Mouse (Mus musculus) telencephalon, adult 2 months (tissue): ENCODE results near the gene Kcnip1.

Experiments used
- DNase-seq: peaks from one replicate; pipeline ENCODE4 v3.0.0-alpha.2; 2011; ENCODE audit warnings: low read depth, low spot score

The Kcnip1 gene

DNA sequence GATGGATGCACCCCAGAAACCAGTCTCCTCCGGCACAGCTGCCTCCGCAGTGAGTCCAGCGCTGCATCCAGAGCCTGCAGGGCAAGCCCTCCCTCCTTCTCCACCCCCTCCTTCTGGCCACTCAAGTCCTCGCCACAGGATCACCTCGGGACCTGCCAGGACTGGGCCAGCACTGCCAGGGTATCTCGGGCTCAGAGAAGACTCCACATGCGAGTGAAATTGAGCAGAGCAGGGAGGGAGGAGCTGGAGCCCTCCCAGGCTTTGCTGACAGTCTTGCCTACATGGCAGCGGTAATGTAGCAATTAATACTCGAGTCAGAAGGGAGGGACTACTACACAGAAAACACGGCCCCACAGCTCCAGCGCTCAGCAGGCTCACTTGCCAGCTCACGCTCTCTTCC, at the start of gene Kcnip1:
Kcnip1 (minus strand) TSS at position 215 of the 400 bp plus-strand sequence.
- no peak for DNase-seq

DNA sequence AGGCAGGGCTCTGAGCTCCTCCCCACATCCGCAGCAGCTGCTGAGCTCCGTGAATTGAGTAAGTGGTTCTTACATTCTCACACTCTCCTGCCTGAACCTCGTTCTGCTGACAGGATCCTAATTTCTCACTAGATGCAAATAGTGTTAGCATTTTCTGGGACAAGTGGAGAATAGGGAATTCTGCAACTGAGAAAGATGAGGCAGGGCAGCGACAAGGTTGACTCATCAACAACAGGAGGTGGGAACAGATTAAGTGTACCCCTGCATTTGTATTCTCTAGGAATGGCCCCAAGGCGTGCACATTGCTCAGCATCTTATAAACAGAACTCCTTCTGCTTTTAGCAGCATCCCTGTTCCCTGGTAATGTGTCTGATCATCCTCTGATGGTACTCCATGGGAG, 47.1 kb upstream of the Kcnip1 start:
- DNase-seq, result peak; percentile 10

DNA sequence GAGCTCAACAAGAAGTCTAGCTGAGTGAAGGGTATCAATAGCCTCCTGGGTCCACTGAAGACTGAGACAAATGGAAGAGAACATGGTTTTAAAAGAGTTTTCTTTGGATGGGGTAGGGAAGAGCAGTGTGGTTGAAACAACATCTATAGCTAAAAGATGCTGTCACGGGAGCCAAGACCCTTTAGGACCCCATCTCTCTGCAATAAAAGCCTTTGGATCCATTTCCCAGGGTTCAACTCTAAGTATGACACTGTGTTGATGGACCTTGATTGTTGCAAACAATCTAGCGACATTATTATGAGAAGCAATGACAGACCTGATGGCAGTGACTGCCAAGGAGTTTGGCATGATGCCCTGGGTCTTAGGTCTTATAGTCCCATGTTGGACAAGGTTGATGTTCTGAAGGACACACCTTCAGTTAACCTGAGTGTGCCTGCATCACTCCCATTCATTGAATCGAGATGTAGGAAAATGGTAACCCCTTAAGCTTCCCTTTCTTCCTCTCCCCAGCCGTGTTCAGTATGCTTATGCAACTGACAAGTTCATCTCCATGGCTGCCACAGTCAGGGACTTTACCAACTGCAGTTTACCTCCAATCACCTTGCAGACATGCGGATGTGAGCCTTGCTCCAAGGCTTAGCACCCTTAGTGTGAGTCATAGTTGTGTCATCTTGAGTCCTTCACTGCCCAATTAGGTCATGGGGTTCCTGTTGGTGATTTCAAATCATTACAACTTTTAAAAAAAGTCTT, 43.1 kb upstream of the Kcnip1 start:
- no peak for DNase-seq

DNA sequence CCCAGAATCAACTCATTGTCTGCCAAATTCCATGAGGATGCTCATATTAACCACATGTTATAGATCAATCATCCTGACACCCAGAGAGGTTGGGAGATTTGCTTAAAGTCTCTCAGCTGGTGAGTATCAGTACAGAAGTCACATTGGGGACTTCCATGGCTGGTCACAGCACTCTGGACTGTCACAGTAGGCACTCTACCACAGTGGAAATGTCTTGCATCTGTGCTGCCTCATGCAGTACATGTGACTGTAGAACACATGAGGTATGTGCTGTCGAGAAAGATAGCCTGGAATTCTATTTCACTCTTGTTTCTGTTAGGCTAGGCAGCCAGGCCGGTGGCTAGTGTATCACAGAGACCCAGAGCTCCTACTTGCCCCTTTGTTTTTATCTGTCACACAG, 41.8 kb upstream of the Kcnip1 start:
- DNase-seq, result no peak

- peak; percentile 77 for DNase-seq
Observed at GRCm38 (mm10) chr11:34034008-34034505, 41.1 kb upstream of the Kcnip1 start.

GRCm38 (mm10) chr11:34031015-34031805, 38.3 kb upstream of the Kcnip1 start:
- DNase-seq, result peak; percentile 27

DNA sequence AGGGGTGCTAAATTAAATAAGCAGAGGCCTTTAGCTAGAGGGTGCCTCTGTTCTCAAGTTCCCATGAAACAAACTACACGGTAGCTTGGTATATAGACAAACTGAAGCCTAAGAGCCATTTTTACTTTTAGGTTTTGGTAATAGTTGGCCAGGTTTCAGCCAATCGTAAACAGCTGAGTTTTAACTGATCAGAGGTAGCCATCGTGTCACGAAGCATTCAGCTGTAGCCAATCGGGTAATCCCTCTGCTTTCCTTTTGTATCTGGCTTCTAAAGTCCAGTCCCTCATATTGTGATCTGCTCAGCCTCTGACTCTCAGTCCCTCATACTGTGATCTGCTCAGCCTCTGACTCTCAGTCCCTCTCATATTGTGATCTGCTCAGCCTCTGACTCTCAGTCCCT, 36.7 kb upstream of the Kcnip1 start:
- no peak for DNase-seq

DNA sequence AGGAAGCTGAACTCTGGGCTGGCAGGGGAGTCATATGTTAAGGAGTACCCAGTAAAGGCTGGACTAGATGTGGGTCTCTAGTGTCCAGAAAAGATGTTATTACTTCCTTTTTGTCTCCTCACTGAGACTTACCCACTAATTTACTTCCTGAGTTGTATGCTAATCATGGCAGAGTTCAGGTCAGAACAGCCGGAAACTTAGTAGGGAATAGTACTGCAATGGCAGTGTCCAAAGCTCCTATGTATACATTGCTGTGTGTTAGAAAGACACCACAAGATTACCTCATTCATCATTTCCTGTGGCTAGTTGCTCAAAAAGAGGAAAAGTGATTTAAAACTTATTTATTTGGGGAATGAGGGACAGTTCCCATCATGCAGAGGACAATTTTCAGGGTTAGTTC, 32.1 kb upstream of the Kcnip1 start:
- DNase-seq, result no peak

- DNase-seq, result no peak
Observed at GRCm38 (mm10) chr11:34012007-34012652, 19.2 kb upstream of the Kcnip1 start.

- peak; percentile 44 for DNase-seq
Observed at GRCm38 (mm10) chr11:34010859-34011172, 17.9 kb upstream of the Kcnip1 start.

- DNase-seq, result no peak
Observed at GRCm38 (mm10) chr11:34010133-34010858, 17.3 kb upstream of the Kcnip1 start.

DNA sequence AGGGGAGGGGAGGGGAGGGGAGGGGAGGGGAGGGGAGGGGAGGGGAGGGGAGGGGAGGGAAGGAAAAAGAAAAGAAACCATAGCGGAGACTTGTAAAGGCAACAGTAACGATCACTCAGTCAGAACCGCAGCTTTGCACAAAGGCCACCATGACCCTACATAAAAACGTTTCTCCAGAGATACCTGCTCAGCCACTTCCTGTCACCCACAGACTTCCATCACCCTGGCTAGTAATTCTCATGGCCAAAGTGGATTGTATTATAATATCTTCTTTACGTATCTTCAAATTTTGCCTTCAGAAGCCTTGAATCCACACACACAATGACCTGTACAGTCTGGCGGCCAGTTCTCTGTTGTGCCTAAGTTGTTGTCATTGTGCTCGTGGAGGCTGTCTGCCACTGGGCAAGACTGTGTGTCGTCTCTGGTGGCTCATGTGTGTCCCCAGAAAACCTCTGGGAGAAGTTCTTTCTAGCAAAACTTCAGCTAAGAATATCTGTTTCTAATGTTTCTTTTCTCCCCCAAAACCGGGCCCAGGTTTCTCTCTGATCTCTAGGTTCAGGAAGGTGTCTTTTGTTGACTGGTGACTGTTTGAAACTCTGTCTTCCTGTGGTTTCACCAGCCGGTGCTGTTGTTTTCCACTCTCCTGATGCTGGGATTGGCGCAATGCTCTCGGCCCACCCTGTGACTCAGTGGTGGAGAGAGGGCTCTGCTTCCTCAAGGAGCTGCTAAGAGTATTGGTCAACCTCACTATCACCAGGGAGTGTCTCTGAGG, 16.6 kb upstream of the Kcnip1 start:
- DNase-seq, result no peak

DNA sequence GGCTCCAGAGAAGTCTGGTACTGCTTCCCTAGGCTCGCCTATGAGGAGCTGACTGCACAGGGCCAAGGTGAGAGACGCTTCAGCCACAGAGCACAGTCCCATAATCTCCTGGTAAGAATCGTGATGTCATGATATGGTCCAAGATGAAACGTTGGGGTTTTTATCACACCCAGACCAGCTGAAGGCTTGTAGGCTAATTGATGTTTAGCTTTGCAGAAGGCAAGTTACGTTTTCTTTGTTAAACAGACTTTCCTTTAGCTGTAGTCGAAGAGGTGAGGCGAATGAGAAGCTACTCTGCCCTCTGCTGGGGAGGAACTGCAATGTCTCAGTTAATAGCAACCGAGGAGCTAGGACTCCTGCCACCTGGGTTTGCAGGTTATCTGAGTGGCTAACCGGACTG, 15.8 kb upstream of the Kcnip1 start:
- DNase-seq, result peak; percentile 22

GRCm38 (mm10) chr11:34008214-34008613, 15.3 kb upstream of the Kcnip1 start:
- DNase-seq, result no peak

DNA sequence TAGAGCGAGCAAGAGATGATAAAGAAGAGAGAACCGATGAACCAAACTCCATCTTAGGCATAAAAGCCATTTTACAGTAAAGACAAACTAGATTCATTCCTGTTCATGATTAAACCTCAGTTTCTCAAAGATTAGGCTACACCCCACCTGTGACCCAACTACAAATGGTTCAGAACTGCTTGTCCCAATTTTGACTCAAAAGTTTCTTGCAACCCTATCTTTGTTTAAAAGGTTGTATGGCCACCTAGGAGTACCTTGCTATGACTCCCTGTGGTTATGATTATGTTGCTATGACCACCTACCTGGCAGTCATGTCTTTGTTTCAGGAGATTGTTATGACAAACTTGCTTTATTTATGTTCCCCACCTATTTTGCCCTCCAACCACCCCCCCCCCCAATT, 14.7 kb upstream of the Kcnip1 start:
- no peak for DNase-seq

DNA sequence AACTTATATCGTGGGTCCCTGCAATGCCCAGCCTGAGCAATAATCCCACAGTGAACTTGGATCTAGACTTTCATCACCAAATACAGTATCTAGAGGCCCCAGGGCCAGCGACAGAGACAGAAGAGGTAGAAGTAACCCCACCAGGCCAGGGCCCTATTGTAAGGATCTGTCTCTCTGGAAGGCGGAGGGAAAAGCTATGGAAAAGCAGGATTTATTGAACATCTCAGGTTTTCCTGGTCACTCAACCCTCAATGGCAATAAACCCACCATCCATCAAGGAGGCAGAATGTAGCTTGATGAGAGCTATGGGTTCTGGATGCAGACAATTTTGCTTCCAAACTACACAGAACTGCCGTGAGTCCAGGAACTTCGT, 9.6 kb upstream of the Kcnip1 start:
- DNase-seq, result no peak

DNA sequence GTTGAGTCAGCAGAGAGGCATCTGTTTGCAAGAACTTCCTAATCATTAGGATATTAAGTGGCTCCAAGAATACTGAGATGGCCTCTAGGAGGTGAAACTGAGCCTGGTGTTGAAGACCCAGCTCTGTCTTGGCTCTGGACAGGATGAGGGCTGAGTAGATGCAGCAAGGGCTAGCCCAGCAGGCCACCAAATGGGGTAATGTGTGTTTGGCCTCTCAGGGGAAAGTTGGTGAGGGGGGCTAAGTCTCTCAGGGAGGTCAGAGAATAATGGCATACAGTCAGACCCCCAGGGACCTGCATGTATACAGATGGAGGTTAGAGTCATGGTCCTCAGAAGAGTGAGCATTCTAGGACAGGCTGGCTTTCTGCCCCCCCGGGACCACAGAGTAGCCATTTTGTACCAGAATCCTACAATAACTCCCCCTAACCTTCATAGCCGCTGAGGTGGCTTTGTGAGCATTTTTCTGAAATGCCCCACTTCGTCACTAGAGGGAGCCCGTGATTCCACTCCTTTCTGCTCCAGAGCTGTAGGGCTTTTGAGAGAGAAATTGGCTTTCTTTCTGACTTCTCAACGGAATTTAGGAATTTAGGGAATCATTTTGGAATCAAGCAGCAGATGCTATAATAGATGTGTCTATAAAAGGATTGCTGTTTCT, 9.1 kb upstream of the Kcnip1 start:
- no peak for DNase-seq

- no peak for DNase-seq
Observed at GRCm38 (mm10) chr11:34000416-34000815, 7.5 kb upstream of the Kcnip1 start.

- no peak for DNase-seq
Observed at GRCm38 (mm10) chr11:33998244-33998643, 5.3 kb upstream of the Kcnip1 start.

- DNase-seq, result no peak
Observed at GRCm38 (mm10) chr11:33993496-33993895, 544 bp upstream of the Kcnip1 start.

DNA sequence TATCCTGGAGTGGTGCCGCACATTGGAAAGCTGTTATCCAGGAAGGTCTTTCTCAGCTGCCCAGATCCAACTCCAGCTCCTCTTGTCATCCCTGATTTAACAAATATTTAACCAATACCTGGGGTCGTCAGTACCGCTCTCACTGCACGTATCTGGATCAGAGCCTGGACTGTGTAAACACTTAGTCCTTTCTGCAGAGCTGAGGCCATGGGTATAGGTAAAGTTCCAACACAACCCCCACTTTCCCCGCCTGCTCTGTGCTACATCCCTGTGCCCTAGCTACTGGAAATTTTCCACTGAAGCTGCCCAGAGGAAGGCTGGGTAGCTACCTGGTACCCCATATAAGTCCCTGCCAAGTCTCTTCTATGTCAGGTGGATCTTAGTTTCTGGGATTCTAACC, 3.0 kb downstream of the Kcnip1 start:
- DNase-seq, result no peak
